Mouse (Mus musculus): Measurements from ENCODE around the gene Olig1.
"Not testable (repeated sequence)": the region's sequence is repeated elsewhere in the genome, so short reads cannot be mapped to it uniquely, and the experiment has no call there.

The Olig1 gene

DNA sequence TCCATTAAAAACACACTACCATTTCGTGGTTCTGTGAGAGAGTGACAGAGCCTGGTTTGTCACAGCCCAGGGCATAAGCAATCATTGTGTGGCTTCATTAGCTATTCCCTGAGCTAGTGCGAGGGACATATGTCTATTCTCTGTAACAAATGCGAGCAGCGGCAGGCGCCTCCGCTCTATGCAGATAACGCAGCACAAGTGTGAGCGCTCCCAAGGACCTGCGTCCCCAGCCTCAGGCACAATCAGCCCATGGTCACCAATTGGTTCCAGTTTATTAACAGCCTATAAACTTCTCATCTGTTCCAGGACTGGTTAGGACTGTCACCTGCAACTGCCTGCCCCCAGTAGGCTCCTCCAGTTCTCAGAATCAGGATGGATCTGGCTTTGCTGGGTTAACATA is 23.3 kb upstream of the Olig1 start:
- DNase-seq (ENCODE audit: low spot score): no peak

DNA sequence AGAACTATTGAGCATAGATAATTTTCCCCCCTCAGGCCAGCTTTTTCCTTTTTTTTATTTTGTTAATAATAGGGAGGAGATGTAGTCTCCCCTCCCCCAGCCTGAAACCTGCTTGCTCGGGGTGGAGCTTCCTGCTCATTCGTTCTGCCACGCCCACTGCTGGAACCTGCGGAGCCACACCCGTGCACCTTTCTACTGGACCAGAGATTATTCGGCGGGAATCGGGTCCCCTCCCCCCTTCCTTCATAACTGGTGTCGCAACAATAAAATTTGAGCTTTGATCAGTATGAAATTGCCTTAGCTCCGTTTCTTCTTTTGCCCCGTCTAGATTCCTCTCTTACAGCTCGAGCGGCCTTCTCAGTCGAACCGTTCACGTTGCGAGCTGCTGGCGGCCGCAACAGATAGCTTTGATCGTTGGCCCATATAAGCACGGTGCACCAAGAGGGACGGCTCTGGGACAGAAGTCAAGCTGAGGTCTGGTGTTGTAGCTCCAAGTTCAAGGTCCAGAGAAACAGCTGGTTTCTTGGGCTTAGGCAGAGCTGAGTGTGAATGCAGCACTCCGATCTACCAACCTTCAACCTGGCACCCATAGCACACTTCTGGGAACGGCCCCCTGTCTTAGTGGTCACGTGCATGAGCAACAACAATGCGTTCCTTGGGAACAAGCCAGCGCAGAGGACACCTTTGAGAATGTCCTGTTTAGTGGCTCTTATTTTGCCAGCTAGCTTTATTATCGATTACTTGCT is 14.0 kb upstream of the Olig1 start:
- DNase-seq (ENCODE audit: low spot score): not testable (repeated sequence)

DNA sequence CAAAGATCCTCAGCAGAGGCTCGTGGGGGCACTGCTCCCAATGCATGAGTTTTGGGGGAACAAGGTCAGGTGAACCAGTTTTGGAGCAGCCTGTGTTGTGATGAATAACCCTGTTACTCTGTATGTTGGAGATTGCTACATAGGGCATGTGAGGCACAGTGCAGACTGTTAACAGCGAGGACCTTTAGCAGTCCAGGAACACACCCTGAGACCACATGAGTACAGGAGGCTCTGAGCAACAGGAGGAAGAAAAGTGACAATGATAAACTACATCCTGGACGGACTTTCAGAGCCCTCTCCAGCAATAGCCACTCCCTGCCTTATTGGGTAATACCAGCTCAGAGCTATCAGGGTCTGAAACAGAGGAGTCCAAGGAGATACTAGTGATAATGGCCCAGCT is 10.6 kb upstream of the Olig1 start:
- DNase-seq (ENCODE audit: low spot score): no peak

DNA sequence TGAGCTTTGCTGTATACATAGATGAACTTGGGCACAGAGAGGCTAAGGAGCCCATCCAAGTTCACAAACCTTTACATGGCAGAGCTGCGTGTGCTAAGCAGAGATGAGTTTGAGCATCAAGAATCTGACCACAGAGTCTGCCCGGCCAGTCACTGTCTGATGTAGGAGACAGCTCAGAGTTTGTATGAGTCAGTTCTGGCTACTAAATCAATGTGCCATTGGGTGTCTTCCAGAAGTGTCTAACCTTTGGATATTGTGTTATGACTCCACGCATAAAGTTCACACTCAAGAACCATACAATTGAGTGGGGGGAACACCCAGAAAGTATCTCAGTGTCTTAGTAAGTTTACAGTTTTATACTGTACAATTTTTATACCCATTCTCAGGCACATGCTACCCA is 8.7 kb upstream of the Olig1 start:
- DNase-seq (ENCODE audit: low spot score): no peak

DNA sequence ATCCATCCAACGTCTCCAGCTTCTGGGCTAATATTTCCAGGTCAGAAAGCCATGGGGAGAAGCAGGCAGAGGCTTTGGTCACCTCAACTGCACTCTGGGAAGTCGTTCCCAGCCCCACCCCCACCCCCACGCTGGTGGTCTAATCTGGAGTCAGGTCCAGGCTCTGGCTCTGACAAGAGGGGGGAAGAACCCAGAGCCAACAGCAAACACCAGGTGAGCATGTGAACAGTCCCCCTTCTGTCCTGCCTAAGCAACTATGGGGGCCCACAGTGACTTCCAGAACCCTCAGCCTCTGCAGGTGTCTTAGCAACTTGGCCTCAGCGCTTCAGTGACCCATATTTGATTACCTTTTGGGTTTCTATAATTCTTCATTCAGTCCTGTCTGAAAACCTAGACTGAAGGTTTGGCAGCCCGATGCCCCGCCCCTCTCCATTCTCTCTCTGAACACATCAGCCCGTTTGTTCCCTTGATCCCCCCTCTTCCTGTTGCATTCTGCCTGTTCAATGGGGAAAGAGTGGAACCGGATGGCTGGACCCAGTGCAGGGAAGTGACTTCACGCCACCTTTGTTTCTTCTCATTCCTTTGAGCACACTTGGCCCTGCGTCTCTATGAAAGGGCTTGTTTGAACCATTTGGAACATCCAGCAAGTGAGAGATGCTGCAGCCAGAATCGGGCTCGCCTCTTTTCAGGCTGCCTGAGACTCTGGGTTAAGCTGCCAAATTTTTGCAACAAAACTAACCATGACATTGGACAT is 6.9 kb upstream of the Olig1 start:
- DNase-seq (ENCODE audit: low spot score): no peak

DNA sequence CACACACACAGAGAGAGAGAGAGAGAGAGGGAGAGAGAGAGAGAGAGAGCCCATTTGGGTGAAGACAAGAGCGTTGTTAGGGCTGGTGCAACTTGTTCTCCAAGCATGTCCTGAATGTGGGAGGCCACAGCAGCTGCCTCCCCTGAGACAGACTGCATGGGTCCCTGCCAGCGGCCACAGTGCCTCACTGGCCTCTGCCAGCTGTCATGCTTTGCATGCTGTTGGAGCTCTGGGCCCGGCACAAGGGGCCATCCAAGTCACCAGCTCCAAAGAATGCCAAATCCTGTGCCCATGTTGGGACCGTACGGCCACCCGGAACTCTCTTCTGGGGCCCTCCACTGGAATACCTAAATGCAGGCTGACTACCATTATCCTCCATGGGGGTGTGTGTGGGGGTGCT is 3.6 kb upstream of the Olig1 start:
- DNase-seq (ENCODE audit: low spot score): no peak

DNA sequence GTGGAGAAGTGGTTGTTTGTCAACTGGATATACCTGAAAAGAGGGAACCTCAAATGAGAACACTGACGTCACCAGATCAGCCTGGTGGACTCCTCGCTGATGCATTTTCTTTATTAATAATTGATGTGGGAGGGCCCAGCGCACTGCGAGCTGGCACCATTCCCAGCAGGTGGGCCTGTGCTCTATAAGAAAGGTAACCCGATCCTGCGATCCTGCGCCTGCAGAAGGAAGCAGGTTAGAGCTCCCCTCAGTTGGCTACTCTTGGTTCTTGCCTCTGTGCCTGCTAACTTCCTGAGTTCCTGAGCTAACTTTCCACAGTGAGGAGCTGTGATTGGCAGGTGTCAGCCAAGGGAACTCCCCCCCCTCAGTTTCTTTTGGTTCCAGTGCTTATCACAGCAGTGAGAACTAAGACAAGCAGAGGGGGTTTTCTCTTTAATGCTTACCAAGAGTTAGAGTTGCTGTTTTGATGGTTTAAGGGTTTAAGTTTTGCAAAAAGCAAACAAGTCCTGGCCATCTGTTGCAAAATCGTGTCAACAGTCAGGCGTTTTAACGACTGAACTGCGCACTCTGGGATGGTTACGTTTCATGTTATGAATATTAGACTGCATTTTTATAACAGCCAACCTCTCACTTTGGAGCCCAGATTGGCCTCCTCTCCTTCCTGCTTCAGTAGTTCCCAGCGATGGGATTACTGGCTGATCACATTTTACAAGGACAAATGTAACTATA is 684 bp upstream of the Olig1 start:
- DNase-seq (ENCODE audit: low spot score): no peak

DNA sequence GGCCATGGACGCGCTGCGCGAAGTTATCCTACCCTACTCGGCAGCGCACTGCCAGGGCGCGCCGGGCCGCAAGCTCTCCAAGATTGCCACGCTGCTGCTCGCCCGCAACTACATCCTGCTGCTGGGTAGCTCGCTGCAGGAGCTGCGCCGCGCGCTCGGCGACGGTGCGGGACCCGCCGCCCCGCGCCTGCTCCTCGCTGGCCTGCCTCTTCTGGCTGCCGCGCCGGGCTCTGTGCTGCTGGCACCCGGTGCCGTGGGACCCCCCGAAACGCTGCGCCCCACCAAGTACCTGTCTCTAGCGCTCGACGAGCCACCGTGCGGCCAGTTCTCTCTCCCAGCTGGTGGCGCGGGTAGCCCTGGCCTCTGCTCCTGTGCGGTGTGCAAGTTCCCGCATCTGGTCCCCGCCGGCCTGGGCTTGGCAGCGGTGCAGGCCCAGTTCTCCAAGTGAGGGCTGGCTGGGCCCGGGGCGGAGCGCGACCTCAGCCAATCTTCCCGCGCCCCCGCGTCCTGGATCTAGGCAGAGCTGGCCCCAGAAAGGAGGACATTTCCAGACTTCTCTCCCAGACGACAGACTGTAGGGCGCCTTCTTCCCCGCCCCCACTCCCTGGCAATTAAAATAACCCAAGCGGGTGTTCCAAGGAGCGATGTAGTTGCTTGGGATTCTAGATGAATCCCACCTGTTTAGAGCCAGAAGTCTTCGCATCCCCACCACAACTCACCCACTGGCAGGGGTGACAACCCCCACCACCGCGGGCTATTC is 820 bp downstream of the Olig1 start:
- peak; percentile 46 for DNase-seq (ENCODE audit: low spot score)

DNA sequence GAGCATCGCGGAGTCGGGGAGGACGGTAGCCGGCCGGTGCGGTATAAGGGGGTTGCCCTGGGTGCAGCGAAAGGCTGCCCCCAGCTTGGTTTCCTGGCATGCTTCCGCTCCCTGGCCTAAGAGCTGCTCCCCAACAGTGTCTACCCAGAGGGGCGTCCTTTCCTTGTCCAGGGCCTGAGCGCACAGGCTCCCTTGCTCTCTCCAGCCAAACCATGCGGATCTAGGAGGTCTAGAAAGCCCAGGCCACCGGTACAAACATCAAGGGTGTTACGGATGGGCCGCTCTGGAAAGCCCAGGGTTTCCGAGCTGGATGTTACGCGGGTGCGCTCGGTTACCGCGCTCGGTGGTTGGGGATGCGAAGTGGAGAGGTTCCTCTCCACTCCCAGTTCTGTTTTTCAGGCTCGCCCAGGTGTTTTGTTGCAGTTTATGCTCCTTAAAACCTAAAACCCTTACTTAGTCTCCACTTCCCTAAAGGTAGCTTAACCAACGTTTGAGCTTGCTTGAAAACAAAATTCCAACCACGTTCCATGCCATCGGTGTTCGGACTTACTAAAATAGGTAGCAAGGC is 1.5 kb downstream of the Olig1 start:
- DNase-seq (ENCODE audit: low spot score): no peak

DNA sequence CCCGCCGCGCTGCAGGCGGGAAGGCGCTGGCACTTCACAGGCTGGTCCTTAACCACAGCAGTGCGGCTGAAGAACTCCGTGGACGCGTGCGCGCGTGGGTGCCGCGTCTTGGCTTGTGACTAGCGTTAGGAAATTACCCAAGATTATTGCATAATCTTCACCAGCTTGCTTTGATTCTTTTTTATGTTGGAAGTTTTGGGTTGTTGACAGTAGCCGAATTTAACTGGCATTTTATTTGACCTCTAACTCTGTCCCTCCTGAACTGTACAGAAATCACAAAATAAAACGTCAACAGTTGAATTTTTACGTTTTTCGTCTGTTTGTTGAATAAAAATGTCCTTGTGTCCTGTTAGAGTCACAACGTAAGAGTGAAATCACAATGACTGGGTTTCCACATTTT is 2.1 kb downstream of the Olig1 start:
- no peak for DNase-seq (ENCODE audit: low spot score)

DNA sequence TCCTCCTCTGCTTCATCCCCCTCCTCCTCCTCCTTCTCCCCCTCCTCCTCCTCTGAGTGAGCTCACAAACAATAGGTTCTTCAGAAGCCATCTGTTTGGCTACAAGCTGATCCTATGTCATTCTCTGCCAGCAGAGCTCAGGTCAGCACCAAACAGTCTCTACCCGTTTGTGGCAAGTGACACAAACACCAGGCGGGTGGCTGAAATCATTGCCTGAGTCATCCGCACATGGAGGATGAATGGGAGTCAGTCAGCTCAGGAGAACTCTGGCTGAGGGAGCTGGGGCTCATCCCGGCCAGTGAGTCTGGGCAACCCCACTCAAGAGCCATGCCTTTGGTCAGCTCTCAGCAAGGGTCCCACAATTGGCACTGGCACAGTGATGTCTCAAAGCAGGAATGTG is 10.9 kb downstream of the Olig1 start:
- no peak for DNase-seq (ENCODE audit: low spot score)

DNA sequence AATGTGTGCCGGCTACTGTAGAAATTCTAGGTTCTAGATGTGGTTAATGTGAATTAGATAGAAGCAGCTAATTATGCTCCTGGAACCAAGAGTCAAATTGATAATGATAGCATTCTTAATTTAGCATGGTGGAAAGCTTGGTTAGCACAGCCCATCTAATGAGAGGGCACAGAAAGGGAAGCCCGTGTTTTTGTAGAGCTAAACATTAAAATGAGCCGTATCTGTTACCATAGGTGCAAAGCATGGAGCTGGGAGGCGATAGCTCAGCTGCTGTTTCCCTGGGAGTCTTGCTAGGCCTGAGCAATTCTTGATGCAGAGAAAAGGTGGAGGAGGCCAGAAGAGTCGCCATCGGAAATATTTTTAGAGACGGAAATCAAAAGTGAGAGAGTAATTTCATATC is 22.5 kb downstream of the Olig1 start:
- DNase-seq (ENCODE audit: low spot score): no peak

DNA sequence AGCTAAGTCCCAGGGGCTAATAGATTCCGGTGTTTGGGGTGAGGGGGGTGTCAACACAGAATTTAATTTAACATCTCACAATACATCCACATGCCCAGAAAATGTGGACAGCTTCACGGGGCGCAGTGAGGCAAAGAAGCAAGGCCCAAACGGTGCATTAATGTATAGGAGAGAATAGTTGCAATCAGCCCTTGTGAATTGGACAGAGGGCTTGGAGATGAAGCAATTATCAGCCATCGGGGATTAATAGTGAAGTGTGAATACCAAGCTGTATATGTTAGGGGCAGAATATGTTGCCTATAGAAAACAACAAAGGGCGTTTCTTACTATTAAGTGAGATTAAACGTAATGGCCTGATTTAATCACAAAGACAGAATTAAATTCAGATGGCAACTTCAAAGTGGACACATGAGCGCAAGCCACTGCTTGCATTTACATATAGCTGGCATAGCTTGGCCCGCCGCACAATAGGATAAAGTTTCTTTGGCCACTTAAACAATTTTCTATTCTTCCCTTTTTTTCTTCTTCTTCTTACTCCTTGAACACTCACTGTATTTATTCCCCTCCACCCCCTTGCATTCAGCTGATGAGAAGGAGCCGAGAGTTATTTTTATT is 23.3 kb downstream of the Olig1 start:
- DNase-seq (ENCODE audit: low spot score): no peak

DNA sequence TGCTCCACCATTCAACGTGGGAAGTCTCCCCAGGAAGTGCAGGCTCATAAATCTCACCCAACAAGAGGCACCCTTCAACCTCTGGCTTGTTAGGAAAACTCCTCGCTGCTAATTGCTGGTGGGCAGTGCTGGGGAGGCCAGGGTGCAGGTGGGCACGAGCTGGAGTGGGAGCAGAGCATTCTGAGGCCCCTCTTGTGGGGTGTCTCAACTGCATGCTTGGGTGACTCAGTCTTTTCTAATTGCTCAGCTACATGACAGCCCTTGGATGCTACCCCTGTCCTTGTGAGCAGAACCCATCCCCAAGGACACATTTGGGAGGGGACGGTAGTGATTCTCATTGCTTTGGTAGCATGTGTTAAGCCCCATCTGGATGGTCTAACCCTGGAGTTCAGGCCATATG is 28.2 kb downstream of the Olig1 start:
- DNase-seq (ENCODE audit: low spot score): no peak

DNA sequence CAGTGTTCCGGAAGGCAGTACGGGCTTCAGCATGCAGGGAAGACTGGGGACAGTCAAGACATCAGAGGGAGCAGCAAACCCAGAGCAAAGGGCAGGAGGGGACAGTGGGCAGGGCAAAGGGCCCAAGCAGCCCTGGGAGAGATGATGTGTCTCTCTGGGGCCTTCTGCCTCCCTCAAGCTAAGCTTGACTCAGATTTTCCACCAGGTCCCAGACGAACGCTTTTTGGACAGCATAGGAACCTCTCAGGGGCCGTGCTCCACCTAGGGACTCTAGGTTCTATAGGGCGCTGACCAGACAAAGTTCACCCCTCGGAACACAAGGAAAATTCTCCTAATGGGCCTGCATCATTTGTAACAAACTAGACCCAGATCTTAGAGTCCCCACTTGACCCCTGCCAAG is 29.8 kb downstream of the Olig1 start:
- DNase-seq (ENCODE audit: low spot score): no peak

DNA sequence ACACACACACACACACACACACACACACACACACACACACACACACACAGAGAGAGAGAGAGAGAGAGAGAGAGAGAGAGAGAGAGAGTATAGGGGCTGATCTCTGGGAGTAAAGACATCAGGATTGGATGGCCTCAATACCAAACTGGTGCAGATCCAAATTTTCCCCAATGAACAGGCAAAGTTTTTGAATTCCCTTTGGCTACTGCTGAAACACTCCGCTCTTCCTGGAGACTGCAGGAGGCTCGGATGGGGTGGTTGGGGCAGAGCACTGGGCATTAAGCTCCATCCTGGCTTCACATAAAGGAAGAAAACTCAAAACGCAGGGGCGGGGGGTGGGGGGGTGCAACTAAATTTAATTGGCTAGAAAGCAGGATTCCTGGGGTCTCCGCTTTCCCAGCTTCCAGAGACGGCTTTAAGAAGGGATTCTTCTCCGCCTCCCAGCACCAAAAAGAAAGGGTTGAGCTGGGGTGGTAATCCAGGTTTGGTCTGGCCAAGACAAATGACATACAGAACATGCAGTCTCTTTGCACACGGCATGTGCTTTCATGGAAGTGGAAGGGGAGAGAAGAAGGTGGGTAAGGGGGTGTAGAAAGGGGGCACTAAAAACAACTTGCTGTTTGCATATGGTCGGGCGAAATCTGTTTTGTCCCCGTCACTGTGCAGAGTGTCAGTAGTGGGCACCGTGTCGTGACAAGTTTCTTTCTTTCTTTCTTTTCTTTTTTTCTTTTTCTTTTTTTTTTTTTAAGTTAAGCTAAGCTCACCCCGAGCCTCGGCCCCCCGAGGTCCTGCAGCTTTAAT is 31.3 kb downstream of the Olig1 start:
- DNase-seq (ENCODE audit: low spot score): no peak

DNA sequence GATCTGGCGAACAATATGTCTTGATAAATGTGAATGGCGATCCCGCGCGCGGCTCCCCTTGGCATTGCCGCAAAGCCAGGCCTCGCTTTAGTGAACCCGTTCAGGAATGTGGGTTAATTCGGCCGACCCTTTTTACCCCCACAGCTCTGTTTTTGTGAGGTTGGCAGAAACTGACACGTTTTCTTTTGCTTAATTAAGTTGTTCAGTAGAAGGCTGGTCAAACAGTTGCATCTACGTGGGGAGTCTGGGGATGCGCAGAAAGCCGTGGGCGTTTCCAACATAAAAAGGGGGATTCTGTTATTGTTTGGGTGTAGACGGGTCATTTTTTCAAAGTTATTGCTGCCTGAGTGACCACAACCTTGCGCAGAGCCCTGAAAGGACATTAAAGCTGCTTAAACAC is 31.9 kb downstream of the Olig1 start:
- no peak for DNase-seq (ENCODE audit: low spot score)

DNA sequence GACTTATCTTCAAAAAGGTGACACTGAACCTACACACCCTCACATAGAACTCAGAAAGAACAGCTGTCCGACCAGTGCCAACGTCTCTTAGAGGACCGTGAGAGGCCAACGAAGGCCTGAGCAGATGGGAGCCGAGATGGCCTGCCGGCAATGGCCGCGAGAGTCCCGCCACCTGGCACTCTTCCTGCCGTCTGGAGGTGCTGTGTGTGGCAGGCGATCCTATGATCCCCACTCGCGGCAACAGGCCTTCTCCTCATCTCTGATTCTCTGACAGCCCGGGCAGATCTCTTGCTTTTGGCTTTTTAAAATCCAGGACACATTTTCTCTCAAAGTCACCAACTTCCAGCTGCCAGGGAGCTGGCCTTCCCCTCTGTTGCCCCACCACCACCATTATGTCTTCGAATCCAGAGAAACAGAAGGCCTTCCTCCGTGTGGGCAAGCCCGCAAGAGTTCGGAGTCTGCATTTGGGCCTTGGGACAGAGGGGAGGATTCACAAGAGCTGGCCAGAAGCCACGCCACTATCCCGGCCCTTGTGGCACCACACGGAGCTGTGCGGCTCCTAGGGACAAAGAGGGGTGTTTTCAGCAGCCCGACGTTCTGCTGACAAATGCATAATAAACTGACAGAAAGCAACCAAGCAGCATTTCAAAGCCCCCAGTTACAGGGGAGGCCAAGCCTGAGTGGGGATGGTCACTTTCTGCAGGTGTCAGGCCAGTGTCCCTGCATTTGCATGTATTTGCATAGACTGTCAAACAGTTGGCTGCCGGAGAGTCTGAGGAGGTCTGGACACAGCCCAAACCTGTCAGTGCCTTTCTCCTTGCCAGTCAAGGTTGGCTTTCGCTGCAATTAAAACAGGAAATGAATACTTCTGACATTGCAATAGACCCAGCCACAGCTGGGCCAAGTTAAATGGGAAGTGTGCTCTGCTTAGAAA is 34.5 kb downstream of the Olig1 start:
- no peak for DNase-seq (ENCODE audit: low spot score)

DNA sequence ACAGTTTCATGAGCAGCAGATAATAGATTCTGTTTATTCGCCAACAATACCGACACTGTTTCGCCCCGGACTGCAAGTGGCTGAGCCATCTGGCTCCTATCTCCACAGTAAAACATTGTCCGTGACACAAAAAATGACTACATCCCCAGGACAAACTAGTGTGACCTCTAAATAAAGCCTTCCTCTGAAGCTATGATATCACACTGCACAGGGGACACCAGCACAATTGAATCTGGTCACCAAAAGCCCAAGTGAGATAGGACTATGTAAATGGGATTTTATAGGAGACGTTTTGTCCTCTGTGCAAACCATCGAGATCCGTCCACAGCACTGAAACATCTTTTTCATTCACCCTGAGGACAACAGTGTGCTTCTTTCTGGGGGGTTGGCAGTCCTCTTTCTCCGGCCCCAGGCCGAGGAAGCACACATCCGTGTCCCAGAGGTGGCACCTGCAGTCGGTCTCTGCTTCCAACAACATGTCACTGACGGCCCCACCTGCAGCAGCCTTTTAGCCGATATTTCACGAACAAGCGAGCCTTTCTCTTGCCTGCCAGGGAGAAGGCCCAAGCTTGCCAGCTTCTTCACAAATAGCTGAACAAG is 36.0 kb downstream of the Olig1 start:
- no peak for DNase-seq (ENCODE audit: low spot score)
